Mouse (Mus musculus): ENCODE results near the gene Sh3pxd2a.

GRCm38 (mm10) chr19:47451476-47452113 lies 12.6 kb downstream of the Sh3pxd2a start:
- TF ChIP-seq CTCF (IDR thresholded peaks at IDR 0.05; ENCODE audit: low read depth, low read length) (no peak), POLR2A (IDR thresholded peaks at IDR 0.05; ENCODE audit: insufficient read depth, low read length) (no peak), EP300 (IDR thresholded peaks at IDR 0.05; ENCODE audit: insufficient read depth, low read depth, low read length) (no peak)
